Comparison of ENCODE assay signal across 12 mouse cellular contexts in the genomic region with DNA sequence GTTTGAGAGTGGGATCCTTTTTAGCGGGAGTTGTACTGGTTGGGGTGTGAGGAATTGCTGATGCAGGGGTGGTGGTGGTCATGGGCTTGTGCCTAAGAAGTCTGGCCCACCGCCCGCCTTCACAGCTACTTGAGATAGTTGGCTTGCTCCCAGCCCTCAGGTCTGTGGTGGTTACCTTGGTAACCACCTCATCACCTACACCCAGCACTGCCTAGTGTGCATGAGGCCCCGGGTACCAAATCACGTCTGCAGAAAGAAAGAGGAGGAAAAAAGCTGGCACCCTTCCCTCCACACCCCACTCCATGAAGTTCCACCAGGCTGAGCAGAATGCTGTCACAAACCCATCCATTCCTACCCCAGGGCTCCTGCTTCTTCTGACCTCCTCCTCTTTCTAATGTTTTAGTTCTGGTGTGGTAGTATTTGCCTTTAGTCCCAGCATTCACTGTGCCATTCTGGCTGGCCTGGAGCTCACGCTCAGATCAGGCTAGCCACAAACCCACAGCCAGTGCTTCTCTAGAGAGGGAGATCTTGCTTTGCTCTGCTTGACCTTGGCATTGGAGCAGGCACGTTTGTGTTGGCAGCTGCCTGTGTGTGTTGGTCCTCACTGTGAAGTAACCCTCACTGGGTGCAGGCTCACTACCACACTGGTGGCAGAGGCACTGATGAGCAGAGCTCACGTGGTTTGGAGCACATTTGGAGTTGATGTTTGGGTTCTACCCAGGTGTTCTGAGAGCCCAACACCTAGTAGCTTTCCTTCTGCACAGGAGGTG. TPM values are rescaled to one million over a fixed set of nuclear protein-coding genes. Genes with fewer than 3 reads are reported as not detected.
A peak's percentile ranks its signal among the peaks of the same experiment; 100 is the strongest.
DNase-seq lines count a peak whose midpoint lies in the region; ATAC-seq and TF ChIP-seq lines count a peak whose summit lies in the region.
"Had no signal": no experiment of that assay in that cellular context is flagged by ENCODE, and none has a peak within 500 bp of the region (broad histone marks: within the 10 kb centered on the region; RNA-seq: fewer than 3 reads in every experiment).

No protein-coding gene starts in this region.

- peak; percentile 74 for DNase-seq in forebrain, embryonic 14.5 days (ENCODE audit: low spot score)
- no peak for DNase-seq in forebrain, postnatal 0 days
- no peak for DNase-seq in midbrain, embryonic 10.5 days (ENCODE audit: low spot score)
- no peak for DNase-seq in T-cell, adult 2 months (ENCODE audit: low spot score)
- DNase-seq: layer of hippocampus, postnatal 36 days; lung, adult 18-20 months; thymus, postnatal 25 days had no signal

- peak overlapping the region; percentile 44; the same call in 1 of the 2 replicates for H3K27ac ChIP-seq in forebrain, embryonic 14.5 days (ENCODE audit: low read depth, low read length)
- H3K27ac ChIP-seq in forebrain, postnatal 0 days (ENCODE audit: low read depth, low read length), result no peak overlapping the region
- H3K27ac ChIP-seq in midbrain, embryonic 12.5 days (replicated peaks), result no peak overlapping the region
- no peak overlapping the region for H3K27ac ChIP-seq in midbrain, embryonic 10.5 days (replicated peaks)
- peak overlapping the region; percentile 26; the same call in 1 of the 2 replicates for H3K27ac ChIP-seq in forebrain, embryonic 16.5 days (ENCODE audit: low read length)
- H3K27ac ChIP-seq in neural tube, embryonic 15.5 days (replicated peaks), result 0 out of 2 replicates have a peak overlapping the region, but pooled peaks have one; percentile 23
- H3K27ac ChIP-seq in heart, embryonic 11.5 days (ENCODE audit: low read depth, low read length), result no peak overlapping the region

- no peaks in the 10 kb centered on the region for H3K27me3 ChIP-seq in forebrain, embryonic 14.5 days (replicated peaks; ENCODE audit: control insufficient read depth, insufficient read depth, low read length)
- H3K27me3 ChIP-seq in forebrain, postnatal 0 days (ENCODE audit: insufficient read depth, low read length), result no peaks in the 10 kb centered on the region
- H3K27me3 ChIP-seq in midbrain, embryonic 12.5 days, result no peaks in the 10 kb centered on the region
- no peaks in the 10 kb centered on the region for H3K27me3 ChIP-seq in midbrain, embryonic 10.5 days (ENCODE audit: low read depth, poor library complexity, severe bottlenecking)
- H3K27me3 ChIP-seq in forebrain, embryonic 16.5 days (replicated peaks; ENCODE audit: control insufficient read depth, insufficient read depth, low read length), result no peaks in the 10 kb centered on the region
- H3K27me3 ChIP-seq in neural tube, embryonic 15.5 days (replicated peaks), result no peaks in the 10 kb centered on the region
- no peaks in the 10 kb centered on the region for H3K27me3 ChIP-seq in heart, embryonic 11.5 days (ENCODE audit: control insufficient read depth, insufficient read depth, low read length)
- H3K27me3 ChIP-seq: Patski had no signal

- peaks cover 24% of the 10 kb centered on the region for H3K4me1 ChIP-seq in forebrain, embryonic 14.5 days (ENCODE audit: control insufficient read depth, insufficient read depth, low read length)
- H3K4me1 ChIP-seq in forebrain, postnatal 0 days (ENCODE audit: insufficient read depth), result no peaks in the 10 kb centered on the region
- peaks cover 36% of the 10 kb centered on the region for H3K4me1 ChIP-seq in midbrain, embryonic 12.5 days
- peaks cover 39% of the 10 kb centered on the region for H3K4me1 ChIP-seq in midbrain, embryonic 10.5 days
- H3K4me1 ChIP-seq in forebrain, embryonic 16.5 days (replicated peaks; ENCODE audit: control insufficient read depth, insufficient read depth, low read length), result peaks cover 26% of the 10 kb centered on the region
- peaks cover 53% of the 10 kb centered on the region for H3K4me1 ChIP-seq in neural tube, embryonic 15.5 days
- H3K4me1 ChIP-seq in heart, embryonic 11.5 days (ENCODE audit: control insufficient read depth, insufficient read depth, low read length), result peaks cover 9% of the 10 kb centered on the region

- peaks cover 2% of the 10 kb centered on the region; the same call in 1 of the 2 replicates for H3K36me3 ChIP-seq in forebrain, embryonic 14.5 days (ENCODE audit: control insufficient read depth, insufficient read depth, low read length)
- H3K36me3 ChIP-seq in forebrain, postnatal 0 days (ENCODE audit: insufficient read depth), result peaks cover 4% of the 10 kb centered on the region; the same call in 1 of the 2 replicates
- H3K36me3 ChIP-seq in midbrain, embryonic 12.5 days, result peaks cover 8% of the 10 kb centered on the region
- H3K36me3 ChIP-seq in midbrain, embryonic 10.5 days, result peaks cover 8% of the 10 kb centered on the region
- H3K36me3 ChIP-seq in forebrain, embryonic 16.5 days (ENCODE audit: control insufficient read depth, insufficient read depth), result peaks cover 2% of the 10 kb centered on the region; the same call in 1 of the 2 replicates
- H3K36me3 ChIP-seq in neural tube, embryonic 15.5 days, result no peaks in the 10 kb centered on the region
- no peaks in the 10 kb centered on the region for H3K36me3 ChIP-seq in heart, embryonic 11.5 days (ENCODE audit: control insufficient read depth, insufficient read depth, low read length)

- H3K9ac ChIP-seq in forebrain, embryonic 14.5 days (ENCODE audit: low read length), result no peak overlapping the region
- no peak overlapping the region for H3K9ac ChIP-seq in forebrain, postnatal 0 days
- H3K9ac ChIP-seq in midbrain, embryonic 12.5 days (replicated peaks), result no peak overlapping the region
- H3K9ac ChIP-seq in forebrain, embryonic 16.5 days (replicated peaks; ENCODE audit: low read depth, low read length), result no peak overlapping the region
- no peak overlapping the region for H3K9ac ChIP-seq in neural tube, embryonic 15.5 days (replicated peaks)
- H3K9ac ChIP-seq in heart, embryonic 11.5 days (ENCODE audit: low read depth, low read length), result no peak overlapping the region

- ATAC-seq in forebrain, embryonic 14.5 days, result peak; percentile 77
- no peak for ATAC-seq in forebrain, postnatal 0 days
- ATAC-seq in midbrain, embryonic 12.5 days (ENCODE audit: low FRiP score, low read depth), result 0 out of 2 replicates have a peak, but pooled peaks have one; percentile 23
- ATAC-seq in forebrain, embryonic 16.5 days, result peak; percentile 46; the same call in 1 of the 2 replicates
- no peak; the same call in 1 of the 2 replicates for ATAC-seq in neural tube, embryonic 15.5 days (ENCODE audit: low FRiP score)
- ATAC-seq in heart, embryonic 11.5 days (replicated peaks; ENCODE audit: insufficient number of reproducible peaks, low FRiP score, low TSS enrichment), result no peak
- ATAC-seq: Patski had no signal

- H3K9me3 ChIP-seq in forebrain, embryonic 14.5 days (replicated peaks; ENCODE audit: control insufficient read depth, low read length), result no peaks in the 10 kb centered on the region
- peaks cover 4% of the 10 kb centered on the region; the same call in 1 of the 2 replicates for H3K9me3 ChIP-seq in forebrain, postnatal 0 days (ENCODE audit: low read length)
- H3K9me3 ChIP-seq in midbrain, embryonic 12.5 days, result no peaks in the 10 kb centered on the region
- H3K9me3 ChIP-seq in midbrain, embryonic 10.5 days (replicated peaks), result no peaks in the 10 kb centered on the region
- no peaks in the 10 kb centered on the region; the same call in 1 of the 2 replicates for H3K9me3 ChIP-seq in forebrain, embryonic 16.5 days (ENCODE audit: control insufficient read depth, low read length)
- H3K9me3 ChIP-seq in neural tube, embryonic 15.5 days (replicated peaks), result no peaks in the 10 kb centered on the region; the same call in 1 of the 2 replicates
- H3K9me3 ChIP-seq in heart, embryonic 11.5 days (replicated peaks; ENCODE audit: control insufficient read depth, low read length), result peaks cover 3% of the 10 kb centered on the region; the same call in 1 of the 2 replicates

- TF ChIP-seq CTCF in forebrain, postnatal 0 days (IDR thresholded peaks at IDR 0.05; ENCODE audit: low read depth), result no peak

- 36% methylated on average over 8 of the region's 8 CpGs for WGBS in forebrain, embryonic 14.5 days
- WGBS in forebrain, postnatal 0 days, result 37% methylated on average over 7 of the region's 8 CpGs
- WGBS in midbrain, embryonic 12.5 days, result 81% methylated on average over 8 of the region's 8 CpGs
- WGBS in midbrain, embryonic 10.5 days, result 79% methylated on average over 8 of the region's 8 CpGs
- 28% methylated on average over 8 of the region's 8 CpGs for WGBS in forebrain, embryonic 16.5 days
- 59% methylated on average over 8 of the region's 8 CpGs for WGBS in neural tube, embryonic 15.5 days
- 63% methylated on average over 8 of the region's 8 CpGs for WGBS in heart, embryonic 11.5 days (ENCODE audit: insufficient replicate concordance)

- no peak overlapping the region for H3K4me3 ChIP-seq in forebrain, embryonic 14.5 days (ENCODE audit: low read depth, low read length)
- H3K4me3 ChIP-seq in forebrain, postnatal 0 days (ENCODE audit: low read depth, low read length), result no peak overlapping the region
- no peak overlapping the region for H3K4me3 ChIP-seq in midbrain, embryonic 12.5 days
- no peak overlapping the region for H3K4me3 ChIP-seq in midbrain, embryonic 10.5 days
- no peak overlapping the region for H3K4me3 ChIP-seq in forebrain, embryonic 16.5 days (replicated peaks; ENCODE audit: low read length)
- no peak overlapping the region for H3K4me3 ChIP-seq in neural tube, embryonic 15.5 days (replicated peaks)
- H3K4me3 ChIP-seq in heart, embryonic 11.5 days (ENCODE audit: low read depth, low read length), result no peak overlapping the region

- H3K4me2 ChIP-seq in forebrain, embryonic 14.5 days (ENCODE audit: low read length), result no peak overlapping the region
- no peak overlapping the region for H3K4me2 ChIP-seq in forebrain, postnatal 0 days (ENCODE audit: low read depth)
- H3K4me2 ChIP-seq in midbrain, embryonic 12.5 days (replicated peaks), result no peak overlapping the region
- no peak overlapping the region for H3K4me2 ChIP-seq in forebrain, embryonic 16.5 days (ENCODE audit: low read length)
- H3K4me2 ChIP-seq in neural tube, embryonic 15.5 days, result no peak overlapping the region
- no peak overlapping the region for H3K4me2 ChIP-seq in heart, embryonic 11.5 days

RNA-seq across cellular contexts. Expression of gene Clstn1, which starts 23.2 kb away (rescaled TPM):
- polyA plus RNA-seq in forebrain, embryonic 14.5 days (2014; fragmentation: Nextera tagmentation; extraction: Ambion mirVana), result 36.1 and 42.4 TPM in 2 replicates
- total RNA-seq in forebrain, postnatal 0 days (2014; rRNA removed), result 367 and 451 TPM in 2 replicates
- polyA plus RNA-seq in forebrain, postnatal 0 days (2015; fragmentation: Nextera tagmentation; extraction: Ambion mirVana), result 142 and 179 TPM in 2 replicates
- polyA plus RNA-seq in midbrain, embryonic 12.5 days (2016; fragmentation: Nextera tagmentation; extraction: Ambion mirVana), result 84.4 and 103 TPM in 2 replicates
- polyA plus RNA-seq in midbrain, embryonic 10.5 days (2016; fragmentation: Nextera tagmentation; extraction: Ambion mirVana), result 17.5 and 29.8 TPM in 2 replicates
- polyA plus RNA-seq in forebrain, embryonic 16.5 days (2015; fragmentation: Nextera tagmentation; extraction: Ambion mirVana), result 65.3 and 81.8 TPM in 2 replicates
- 142 and 188 TPM in 2 replicates for polyA plus RNA-seq in neural tube, embryonic 15.5 days (2015; fragmentation: Nextera tagmentation; extraction: Ambion mirVana)
- 12.3 and 18.1 TPM in 2 replicates for polyA plus RNA-seq in heart, embryonic 11.5 days (2014; fragmentation: Nextera tagmentation; extraction: Ambion mirVana)

Comparison
In these comparisons a context has a peak if more than half of its experiments do, and no peak if none do; other contexts are left out.
1. ATAC-seq: peak in forebrain, embryonic 14.5 days (single experiment), midbrain, embryonic 12.5 days (single experiment) and forebrain, embryonic 16.5 days (single experiment); none in forebrain, postnatal 0 days (single experiment), neural tube, embryonic 15.5 days (single experiment) and heart, embryonic 11.5 days (single experiment).
2. H3K27ac ChIP-seq: peak in forebrain, embryonic 14.5 days (single experiment), forebrain, embryonic 16.5 days (single experiment) and neural tube, embryonic 15.5 days (single experiment); none in forebrain, postnatal 0 days (single experiment), midbrain, embryonic 12.5 days (single experiment), midbrain, embryonic 10.5 days (single experiment) and heart, embryonic 11.5 days (single experiment).